Mouse (Mus musculus) hematopoietic stem cell, adult 5-6 weeks (primary cell): ENCODE results near the gene Myof. TPM values are rescaled to one million over a fixed set of nuclear protein-coding genes. Genes with fewer than 3 reads are reported as not detected.

ENCODE experiments used
- ATAC-seq, 2 experiments: fragments of 125-278 bp in 1 of 2; replicated peaks in 1 of 2; 2 replicates each; pipeline ENCODE4 v1.8.0; 2016 to 2017; ENCODE audit warnings: inconsistent platforms in 2 of 2, mild to moderate bottlenecking in 2 of 2, moderate number of reproducible peaks in 2 of 2, low read depth in 1 of 2, moderate TSS enrichment in 1 of 2; ENCODE audit not compliant: low FRiP score in 2 of 2, poor library complexity in 2 of 2, severe bottlenecking in 2 of 2, insufficient read depth in 1 of 2, low TSS enrichment in 1 of 2
- total RNA-seq: library from RNA; stranded (forward); fragments of 172-1452, 232-1000 nt; gene quantifications from 2 replicates; pipeline ENCODE4 v1.2.3, GENCODE M21; 2017

Gene Myof
- total RNA-seq, 1 experiment from 2014 or later, result 36.2 TPM

- peak; percentile 80 to 82 for ATAC-seq
Observed at GRCm38 (mm10) chr19:38054149-38054719, 10.9 kb upstream of the Myof start.

- no peak for ATAC-seq
Observed at GRCm38 (mm10) chr19:38053227-38054041, 10.1 kb upstream of the Myof start.

DNA sequence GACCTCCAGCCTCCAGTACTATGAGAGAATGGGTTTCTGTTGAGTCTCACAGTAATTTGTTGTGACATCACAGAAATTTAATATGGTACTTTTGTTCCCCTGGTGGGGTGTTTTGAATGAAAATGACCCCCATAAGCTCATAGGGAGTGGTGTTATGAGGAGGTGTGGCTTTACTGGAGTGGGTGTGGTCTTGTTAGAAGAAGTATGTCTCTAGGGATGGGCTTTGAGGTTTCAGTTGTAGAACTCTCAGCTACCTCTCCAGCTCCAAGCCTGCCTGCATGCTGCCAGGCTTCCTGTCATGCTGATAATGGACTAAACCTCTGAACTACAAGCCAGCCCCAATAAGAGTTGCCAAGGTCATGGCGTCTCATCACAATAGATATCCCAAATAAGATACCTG lies 6.3 kb upstream of the Myof start:
- no peak for ATAC-seq

- ATAC-seq, result no peak
Observed at GRCm38 (mm10) chr19:38045198-38045597, 1.8 kb upstream of the Myof start.

DNA sequence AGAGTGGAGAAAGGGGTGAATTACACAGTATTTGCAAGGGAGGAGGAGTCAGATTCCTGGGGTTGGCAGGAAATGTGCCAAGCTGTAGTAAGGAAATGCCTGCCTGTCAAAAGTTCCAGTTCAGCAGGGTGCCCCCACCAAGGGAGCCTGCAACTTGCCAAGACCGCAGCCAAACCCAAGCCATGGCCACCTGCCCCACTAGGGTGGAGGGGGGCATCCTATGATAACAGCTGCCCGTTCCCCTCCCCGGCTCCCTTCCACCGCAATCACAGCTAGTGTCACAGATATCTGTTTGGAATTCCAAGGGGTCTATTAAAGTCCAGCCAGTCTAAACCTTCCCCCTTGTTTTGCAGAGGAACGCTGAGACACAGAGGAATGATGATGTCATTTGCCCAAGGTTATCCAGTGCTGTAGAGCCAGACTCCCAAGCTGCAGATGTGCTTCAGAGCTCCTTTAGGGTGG lies 1.1 kb downstream of the Myof start:
- peak; percentile 68 to 72 for ATAC-seq

DNA sequence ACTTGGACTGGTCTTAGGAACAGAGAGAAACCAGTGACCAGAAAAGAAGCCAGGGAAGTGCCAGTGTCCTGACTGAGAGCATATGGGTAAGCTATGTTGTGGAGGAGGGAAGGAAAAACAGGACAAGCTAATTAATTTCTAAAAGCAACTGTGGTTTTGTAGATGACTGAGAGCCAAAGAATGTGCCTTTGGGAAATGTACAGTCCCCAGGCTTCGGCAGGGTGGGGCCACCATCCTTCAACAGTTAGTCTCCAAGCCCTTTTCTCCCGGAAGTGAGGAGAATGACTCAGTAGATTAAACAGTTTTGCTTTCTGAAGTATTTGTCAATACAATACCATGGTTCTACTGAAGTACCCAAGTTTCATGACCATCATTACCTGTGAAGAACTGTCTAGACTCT lies 5.1 kb downstream of the Myof start:
- no peak for ATAC-seq

- no peak for ATAC-seq
Observed at GRCm38 (mm10) chr19:38035766-38036165, 7.6 kb downstream of the Myof start.

GRCm38 (mm10) chr19:38034696-38035095 lies 8.7 kb downstream of the Myof start:
- no peak for ATAC-seq

- ATAC-seq, result peak; percentile 37 to 39; a peak in 1 of 4 replicates
Observed at GRCm38 (mm10) chr19:38033735-38034057, 9.7 kb downstream of the Myof start.

DNA sequence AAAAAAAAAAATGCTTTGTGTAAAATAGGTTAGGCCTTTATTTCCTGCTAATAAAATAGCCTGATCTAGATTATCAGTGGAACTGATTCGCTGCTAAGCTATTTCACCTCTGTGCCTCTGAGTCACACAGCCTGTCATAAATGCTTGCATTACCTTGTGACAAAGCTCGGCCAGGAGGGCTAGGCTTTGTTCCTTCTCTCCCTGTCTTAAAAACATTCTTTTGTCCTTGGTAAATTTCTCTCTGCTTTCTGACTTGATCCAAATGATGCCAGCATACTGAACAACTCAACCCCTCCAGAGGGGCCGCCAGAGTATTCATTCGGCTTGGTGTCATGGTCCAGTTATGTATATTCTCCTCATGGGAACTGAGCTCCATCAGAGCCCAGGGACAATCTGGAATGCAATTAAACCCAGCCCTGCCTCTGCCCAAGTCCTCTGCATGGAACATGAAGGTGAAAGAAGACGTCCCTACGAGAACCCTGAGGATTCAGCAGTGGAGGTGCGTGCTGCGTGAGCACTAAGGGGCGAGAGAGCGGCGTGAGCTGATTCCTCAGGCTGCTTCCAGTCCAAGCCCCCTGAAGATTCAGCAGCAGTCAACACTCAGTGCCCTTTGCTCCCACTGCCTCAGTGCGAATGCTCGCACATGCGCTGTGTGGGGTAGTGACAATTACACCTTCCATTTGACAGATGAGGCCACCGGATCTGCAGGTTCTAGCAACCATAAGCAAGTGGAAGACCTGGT lies 10.2 kb downstream of the Myof start:
- no peak for ATAC-seq

GRCm38 (mm10) chr19:38031144-38031543 lies 12.2 kb downstream of the Myof start:
- ATAC-seq, result no peak

GRCm38 (mm10) chr19:38030673-38031137 lies 12.7 kb downstream of the Myof start:
- ATAC-seq, result peak; percentile 36; a peak in 2 of 4 replicates

DNA sequence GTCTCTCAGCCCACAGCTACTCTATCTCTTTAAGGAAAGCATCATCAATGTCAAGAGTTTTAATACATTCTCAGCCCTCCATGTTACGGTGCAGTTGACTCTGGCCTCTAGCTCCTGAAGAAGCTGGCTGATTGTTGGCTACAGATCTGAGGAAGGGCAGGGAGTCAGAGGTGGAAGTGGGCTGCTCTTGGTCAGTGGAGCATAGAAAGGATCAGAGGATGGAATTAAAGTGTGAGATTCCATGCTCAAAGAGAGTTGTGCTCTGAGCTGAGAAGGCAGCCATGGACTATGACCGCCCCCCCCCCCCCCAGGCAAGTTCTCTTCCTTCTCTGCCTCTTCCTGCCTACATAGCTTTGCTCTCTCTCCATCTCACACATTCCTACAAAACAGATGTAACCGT lies 13.5 kb downstream of the Myof start:
- no peak for ATAC-seq

GRCm38 (mm10) chr19:38029292-38029691 lies 14.1 kb downstream of the Myof start:
- no peak for ATAC-seq

DNA sequence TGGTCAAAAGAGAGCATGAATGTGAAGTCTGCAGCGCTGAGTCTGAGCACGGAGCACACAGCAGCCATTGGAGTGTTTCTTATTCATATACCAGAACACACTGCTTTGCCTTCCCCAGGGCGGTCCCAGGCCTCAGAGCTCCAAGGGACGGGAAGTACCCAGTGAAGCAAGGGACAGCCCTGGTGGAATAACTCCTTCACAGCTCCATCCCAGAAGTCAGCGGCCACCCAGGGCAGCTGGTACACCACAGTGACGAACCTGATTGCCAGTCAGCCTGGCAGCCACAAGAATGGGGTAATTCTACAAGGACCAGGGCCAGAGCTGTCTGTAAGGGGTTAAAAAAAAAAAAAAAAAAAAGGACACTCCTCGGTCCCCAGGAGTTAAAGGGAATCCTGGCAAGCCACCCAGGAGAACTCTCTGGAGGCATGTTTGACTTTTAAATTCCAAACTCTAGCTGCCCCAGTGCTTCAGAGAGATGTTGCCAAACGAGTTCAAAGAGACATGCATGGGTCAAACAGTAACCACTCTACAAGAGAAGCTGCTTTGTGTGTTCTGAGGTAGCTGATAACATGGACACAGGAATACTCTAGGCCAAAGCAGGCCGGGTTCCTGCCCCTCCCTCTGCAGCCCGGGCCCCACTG lies 15.4 kb downstream of the Myof start:
- no peak for ATAC-seq

DNA sequence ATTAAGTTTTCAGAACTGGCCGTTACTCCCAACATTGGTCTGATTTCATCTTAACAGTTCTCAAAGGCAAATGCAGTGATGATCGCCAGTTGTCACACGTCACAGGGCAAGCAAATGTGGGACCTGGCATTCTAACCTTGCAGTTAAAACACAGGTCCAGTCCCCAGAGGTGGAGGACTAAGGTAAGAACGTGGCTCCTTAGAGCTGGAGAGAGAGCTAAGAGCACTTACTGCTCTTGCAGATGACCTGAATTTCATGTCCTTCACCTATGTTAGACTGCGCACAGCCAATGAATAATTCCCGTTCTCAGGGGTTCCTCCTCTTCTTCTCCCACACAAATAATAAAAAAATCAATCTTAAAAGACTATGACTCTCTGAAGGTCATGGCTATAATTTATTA lies 16.0 kb downstream of the Myof start:
- ATAC-seq, result no peak

DNA sequence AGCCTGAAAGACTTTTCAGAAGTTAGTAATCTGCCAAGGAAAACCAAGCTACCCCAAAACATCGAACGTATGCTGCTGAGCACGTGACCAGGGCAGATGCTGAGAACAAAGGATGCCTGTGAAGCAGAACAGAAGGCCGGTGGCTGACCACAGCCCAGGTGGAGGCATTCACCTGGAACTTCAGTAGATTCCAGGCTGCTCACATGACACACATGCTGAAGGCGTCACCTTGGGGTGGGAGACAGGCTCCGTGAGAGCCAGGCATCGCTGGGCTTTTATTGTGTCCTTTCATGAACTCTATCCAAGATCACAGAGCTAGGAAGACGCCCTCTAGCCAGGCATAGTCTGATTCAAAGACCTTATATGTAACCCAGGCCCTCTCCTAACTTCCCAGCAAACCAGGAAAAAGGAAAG lies 17.2 kb downstream of the Myof start:
- ATAC-seq, result no peak
